Mouse (Mus musculus) stomach, postnatal 0 days (tissue): ENCODE results near the gene Zfp239. TPM values are rescaled to one million over a fixed set of nuclear protein-coding genes. Genes with fewer than 3 reads are reported as not detected.

Experiments used
- ATAC-seq: fragments of 200-750 bp; cut with Nextera tagmentation; 2 replicates; pipeline ENCODE4 v1.8.0; 2017; ENCODE audit not compliant: low FRiP score, low TSS enrichment
- DNase-seq: peaks from one replicate; pipeline ENCODE4 v3.0.0-alpha.2; 2016; ENCODE audit warnings: low spot score
- H3K27ac ChIP-seq: fragments of 300-500 bp; sonication (generic); replicated peaks from 2 replicates; pipeline ENCODE4 v1.5.1; 2014; ENCODE audit warnings: mild to moderate bottlenecking, control low read depth
- H3K27me3 ChIP-seq: fragments of 300-500 bp; sonication (generic); 2 replicates; pipeline ENCODE4 v1.6.1; 2014; ENCODE audit warnings: low read length; ENCODE audit not compliant: control insufficient read depth, insufficient read depth
- H3K36me3 ChIP-seq: fragments of 300-500 bp; sonication (generic); 2 replicates; pipeline ENCODE4 v1.6.1; 2014; ENCODE audit warnings: low read length, mixed read lengths; ENCODE audit not compliant: control insufficient read depth, insufficient read depth
- H3K4me1 ChIP-seq: fragments of 300-500 bp; sonication (generic); replicated peaks from 2 replicates; pipeline ENCODE4 v1.6.1; 2014; ENCODE audit warnings: antibody characterized with exemption; ENCODE audit not compliant: control insufficient read depth, insufficient read depth
- H3K4me2 ChIP-seq: fragments of 300-500 bp; sonication (generic); replicated peaks from 2 replicates; pipeline ENCODE4 v1.6.1; 2014; ENCODE audit warnings: low read depth, mild to moderate bottlenecking, control low read depth, moderate library complexity
- H3K4me3 ChIP-seq: fragments of 300-500 bp; sonication (generic); 2 replicates; pipeline ENCODE4 v1.5.1; 2014; ENCODE audit warnings: low read depth, low read length, control low read depth
- H3K9ac ChIP-seq: fragments of 300-500 bp; sonication (generic); 2 replicates; pipeline ENCODE4 v1.6.1; 2014; ENCODE audit warnings: mild to moderate bottlenecking, low read length, control low read depth, mixed read lengths
- H3K9me3 ChIP-seq: fragments of 300-500 bp; sonication (generic); 2 replicates; pipeline ENCODE4 v1.6.1; 2016; ENCODE audit warnings: low read length; ENCODE audit not compliant: control insufficient read depth
- CTCF ChIP-seq: IDR thresholded peaks from 2 replicates; pipeline ENCODE4 v1.5.1; 2016; ENCODE audit warnings: antibody characterized with exemption, low read depth, mild to moderate bottlenecking, moderate library complexity
- EP300 ChIP-seq: optimal IDR thresholded peaks from 2 replicates; pipeline ENCODE3; 2016; ENCODE audit warnings: antibody characterized with exemption
- WGBS: fragments of 180-500 bp; shearing (Covaris S2); extraction: QIAGEN DNeasy Blood & Tissue Kit; methylation state at CpG from one replicate; pipeline ENCODE4 v1.1.7; 2014; 5-methylcytosine and 5-hydroxymethylcytosine counted together
- polyA plus RNA-seq: library from polyadenylated mRNA; unstranded; fragments of >200 nt; fragmentation: Nextera tagmentation; extraction: Ambion mirVana; gene quantifications from 2 replicates; pipeline ENCODE4 v1.2.1, GENCODE M21; 2015

The Zfp239 gene
- polyA plus RNA-seq, 1 experiment from 2014 or later: 2.0 TPM

GRCm38 (mm10) chr6:117851747-117852146, 10.2 kb upstream of the Zfp239 start:
- TF ChIP-seq CTCF: peak; percentile 55
- TF ChIP-seq EP300: no peak
- Histone ChIP-seq H3K4me1 (no peaks in the 10 kb centered on the region), H3K4me2 (no peak overlapping the region), H3K36me3 (peaks cover 5% of the 10 kb centered on the region; the same call in 1 of the 2 replicates), H3K27me3 (no peaks in the 10 kb centered on the region), H3K9ac (no peak overlapping the region), H3K4me3 (no peak overlapping the region), H3K9me3 (no peaks in the 10 kb centered on the region), H3K27ac (no peak overlapping the region)
- no peak for DNase-seq
- ATAC-seq: no peak
- 77% methylated on average over 2 of the region's 2 CpGs for WGBS

DNA sequence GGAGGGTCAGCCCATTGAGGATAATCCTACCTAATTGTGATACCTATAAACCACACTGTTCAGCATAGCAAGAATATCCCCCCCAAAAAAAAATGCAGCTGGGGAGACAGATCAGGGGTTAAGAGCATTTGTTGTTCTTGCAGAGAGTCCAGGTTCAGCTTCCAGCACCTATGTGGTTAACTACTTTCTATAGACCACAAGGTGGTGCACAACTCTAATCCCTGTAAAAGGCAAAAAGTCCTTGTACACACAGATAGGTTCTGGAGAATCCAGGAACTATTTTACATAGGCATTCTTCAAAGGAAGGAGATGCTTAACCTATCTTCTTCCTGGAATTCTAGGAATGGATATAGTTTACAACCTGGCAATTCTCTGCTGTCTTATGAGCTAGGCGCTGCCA, 3.9 kb upstream of the Zfp239 start:
- no peak for DNase-seq
- 60% methylated on average over 1 of the region's 1 CpGs for WGBS
- no peak for ATAC-seq

DNA sequence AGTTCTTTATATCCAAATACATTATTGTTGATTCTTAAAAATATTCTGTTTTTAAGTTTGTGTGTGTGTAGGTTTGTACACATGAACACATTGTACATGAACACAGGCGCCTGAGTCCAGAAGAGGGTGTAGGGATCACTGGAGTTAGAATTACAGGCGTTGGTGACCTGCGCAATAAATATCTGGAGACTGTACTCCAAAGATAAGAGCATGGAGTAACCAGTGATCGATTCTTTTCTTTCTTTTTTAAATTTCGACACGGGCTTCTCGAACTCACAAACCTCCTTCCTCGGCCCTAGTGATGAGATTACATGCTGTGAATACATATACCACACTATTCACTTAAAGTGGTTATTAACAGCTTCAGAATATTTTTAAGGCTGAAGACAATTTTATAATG, 565 bp downstream of the Zfp239 start:
- no peak for DNase-seq
- Histone ChIP-seq H3K27me3 (no peaks in the 10 kb centered on the region), H3K27ac (no peak overlapping the region), H3K9ac (no peak overlapping the region), H3K9me3 (no peaks in the 10 kb centered on the region), H3K36me3 (no peaks in the 10 kb centered on the region), H3K4me2 (peak overlapping the region; percentile 95), H3K4me1 (0 out of 2 replicates have a peak, but pooled peaks cover 2% of the 10 kb centered on the region), H3K4me3 (peak overlapping the region; percentile 65; the same call in 1 of the 2 replicates)
- WGBS: 72% methylated on average over 8 of the region's 8 CpGs
- TF ChIP-seq CTCF (no peak), EP300 (no peak)
- ATAC-seq: no peak

More for the DNA sequence above, 3.9 kb upstream of the Zfp239 start:
- H3K9ac ChIP-seq: no peak overlapping the region
- no peaks in the 10 kb centered on the region for H3K9me3 ChIP-seq
- H3K4me3 ChIP-seq: no peak overlapping the region
- H3K4me1 ChIP-seq: 0 out of 2 replicates have a peak, but pooled peaks cover 1% of the 10 kb centered on the region
- TF ChIP-seq CTCF: peak; percentile 63
- TF ChIP-seq EP300: no peak
- no peak overlapping the region for H3K27ac ChIP-seq
- H3K4me2 ChIP-seq: no peak overlapping the region
- H3K27me3 ChIP-seq: no peaks in the 10 kb centered on the region
- no peaks in the 10 kb centered on the region for H3K36me3 ChIP-seq

DNA sequence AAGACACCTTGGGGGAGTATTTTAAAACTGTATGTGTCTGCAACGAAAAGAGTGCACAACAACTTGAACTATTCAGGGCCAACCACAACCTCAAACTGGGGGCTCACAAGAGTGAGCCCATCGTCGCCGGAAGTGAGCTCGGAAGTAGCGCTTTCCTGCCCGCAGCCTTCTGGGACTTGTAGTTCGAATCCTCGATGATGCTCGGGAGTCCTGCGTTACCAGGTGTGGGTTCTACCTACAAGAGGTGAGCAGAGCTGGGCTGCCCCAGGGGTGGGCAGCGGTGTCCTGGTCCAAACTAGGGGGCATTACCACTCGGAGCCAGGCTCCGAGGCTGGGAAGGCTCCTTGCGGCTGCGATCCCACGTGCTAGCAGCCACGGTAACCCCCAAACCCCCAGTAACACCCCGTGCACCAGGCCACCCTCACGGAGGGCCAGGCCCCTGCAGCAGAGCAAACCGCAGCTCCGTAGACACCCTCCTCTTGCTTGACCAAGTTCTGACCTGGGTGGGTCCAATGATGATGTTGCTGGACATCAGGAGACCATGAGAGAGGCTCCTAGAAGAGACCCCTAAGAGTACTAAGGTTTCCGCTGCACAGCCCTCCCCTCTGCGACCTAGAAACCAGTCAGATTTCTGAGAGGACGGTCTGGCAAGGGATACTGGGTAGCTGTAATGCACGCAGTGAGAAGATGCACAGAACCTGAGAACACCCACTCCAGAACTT, 1.2 kb downstream of the Zfp239 start:
- H3K9me3 ChIP-seq: no peaks in the 10 kb centered on the region
- H3K27me3 ChIP-seq: no peaks in the 10 kb centered on the region
- DNase-seq (peak; percentile 48), ATAC-seq (peak; percentile 67)
- TF ChIP-seq EP300 (no peak), CTCF (no peak)
- no peaks in the 10 kb centered on the region for H3K36me3 ChIP-seq
- H3K4me2 ChIP-seq: peak overlapping the region; percentile 95
- peak overlapping the region; percentile 61 for H3K9ac ChIP-seq
- 0 out of 2 replicates have a peak, but pooled peaks cover 2% of the 10 kb centered on the region for H3K4me1 ChIP-seq
- under 1% methylated on average over 26 of the region's 26 CpGs for WGBS
- H3K27ac ChIP-seq: no peak overlapping the region
- H3K4me3 ChIP-seq: peak overlapping the region; percentile 65

DNA sequence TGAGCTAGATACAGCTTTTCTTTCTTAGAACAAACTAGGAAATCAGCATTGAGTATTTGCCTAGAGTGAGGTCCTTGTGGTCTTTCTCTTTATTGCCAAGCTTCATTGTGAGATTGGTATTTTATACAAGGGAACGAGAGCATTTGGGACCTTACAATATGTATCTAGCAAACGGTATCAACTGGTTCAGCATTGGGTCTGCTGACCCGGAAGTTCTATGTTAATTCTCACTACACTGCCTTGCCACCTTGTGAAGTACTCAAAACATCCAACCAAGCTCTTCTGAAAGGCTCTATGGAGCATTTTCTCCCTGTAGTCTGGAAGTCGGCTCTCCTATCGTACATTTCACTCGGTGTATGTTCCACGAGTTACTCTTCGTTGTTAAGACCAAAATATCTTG, 1.9 kb downstream of the Zfp239 start:
- no peak overlapping the region for H3K9ac ChIP-seq
- no peak for DNase-seq
- no peak overlapping the region for H3K4me3 ChIP-seq
- H3K36me3 ChIP-seq: no peaks in the 10 kb centered on the region
- WGBS: 92% methylated on average over 8 of the region's 8 CpGs
- no peaks in the 10 kb centered on the region for H3K9me3 ChIP-seq
- no peak for ATAC-seq
- no peak overlapping the region for H3K27ac ChIP-seq
- H3K27me3 ChIP-seq: no peaks in the 10 kb centered on the region
- 0 out of 2 replicates have a peak, but pooled peaks cover 2% of the 10 kb centered on the region for H3K4me1 ChIP-seq
- TF ChIP-seq EP300 (no peak), CTCF (no peak)
- H3K4me2 ChIP-seq: no peak overlapping the region

DNA sequence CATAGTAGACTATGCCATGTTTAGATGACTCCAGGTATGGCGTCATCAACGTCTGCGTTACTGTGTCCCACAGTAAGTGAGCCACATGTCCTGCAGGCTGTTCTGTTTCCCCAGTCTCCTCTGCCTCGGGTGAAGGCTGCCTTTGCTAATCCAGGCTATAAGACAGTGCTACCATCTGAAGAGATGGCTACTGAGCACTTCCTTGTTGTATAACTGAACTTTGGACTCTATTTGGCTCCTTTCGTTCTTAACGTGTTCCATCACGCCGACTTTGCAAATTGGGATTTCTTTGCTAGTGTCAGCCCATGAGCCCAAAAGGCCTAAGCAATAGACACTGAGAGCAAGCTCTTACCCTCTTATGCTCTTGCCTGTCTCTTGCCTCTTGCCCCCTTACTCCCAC, 6.3 kb downstream of the Zfp239 start:
- DNase-seq: no peak
- Histone ChIP-seq H3K36me3 (no peaks in the 10 kb centered on the region), H3K27ac (no peak overlapping the region), H3K4me3 (no peak overlapping the region), H3K4me1 (no peaks in the 10 kb centered on the region), H3K27me3 (no peaks in the 10 kb centered on the region), H3K9me3 (no peaks in the 10 kb centered on the region), H3K9ac (no peak overlapping the region), H3K4me2 (no peak overlapping the region)
- WGBS: 83% methylated on average over 8 of the region's 8 CpGs
- ATAC-seq: no peak
- no peak for TF ChIP-seq CTCF
- no peak for TF ChIP-seq EP300
